Mouse (Mus musculus) layer of hippocampus, adult 8-10 months (tissue): ENCODE measurements around the gene Usp40. TPM values are rescaled to one million over a fixed set of nuclear protein-coding genes. Genes with fewer than 3 reads are reported as not detected.

Experiments used
- microRNA-seq, 2 experiments: library from miRNA; unstranded; fragments of <30 nt; microRNA quantifications; one replicate each; pipeline ENCODE4 v1.2.0; 2022
- total RNA-seq, 4 experiments: library from RNA; stranded (reverse); gene quantifications; 2 replicates each; pipeline ENCODE4 v1.2.4; 2022

Usp40 gene
- total RNA-seq, 4 experiments from 2014 or later, result 23.6 to 33.7 (median 25.8) TPM

Small RNAs within 50 kb of the gene (microRNA-seq; reads per million reads assigned to microRNA genes)
- gene Gm25198, result 0 reads per million in 2 experiments

Other genes starting within 250 kb of the Usp40 start
- gene Sag, start 204.9 kb downstream of the Usp40 start, total RNA-seq, result 1 to 10 TPM; 1.9 to 4.0 (median 2.6) TPM
- 100 to 1,000 TPM; 102 to 113 (median 110) TPM for gene Dgkd, start 155.3 kb downstream of the Usp40 start, total RNA-seq
- not detected for gene Ugt1a10, start 46.8 kb upstream of the Usp40 start, total RNA-seq
- gene Ugt1a9, start 62.2 kb upstream of the Usp40 start, total RNA-seq, result not detected
- gene Ugt1a8, start 79.3 kb upstream of the Usp40 start, total RNA-seq, result not detected
- gene Ugt1a7c, start 86.5 kb upstream of the Usp40 start, total RNA-seq, result 1 to 10 TPM in 2 of 4 experiments, under 1 TPM in 2; 0.37 to 3.8 (median 2.2) TPM
- under 1 TPM in 2 of 4 experiments, not detected in 2; 0.34 TPM for gene Ugt1a6b, start 94.7 kb upstream of the Usp40 start, total RNA-seq
- gene Ugt1a6a, start 126.3 kb upstream of the Usp40 start, total RNA-seq, result 1 to 10 TPM; 1.4 to 4.1 (median 2.2) TPM
- under 1 TPM in 1 of 4 experiments, not detected in 3; 0.65 TPM for gene Ugt1a5, start 157.5 kb upstream of the Usp40 start, total RNA-seq
- gene Ugt1a2, start 192.1 kb upstream of the Usp40 start, total RNA-seq, result under 1 TPM in 1 of 4 experiments, not detected in 3; 0.53 TPM
- 1 to 10 TPM; 1.7 to 3.7 (median 2.6) TPM for gene Dnajb3, start 197.2 kb upstream of the Usp40 start, total RNA-seq
- gene Ugt1a1, start 203.4 kb upstream of the Usp40 start, total RNA-seq, result not detected
- under 1 TPM in 2 of 4 experiments, not detected in 2; 0.06 to 0.16 TPM for gene Mroh2a, start 218.4 kb upstream of the Usp40 start, total RNA-seq